Mouse (Mus musculus) heart, adult 10 weeks (tissue): ENCODE results near the gene Apln. TPM values are rescaled to one million over a fixed set of nuclear protein-coding genes. Genes with fewer than 3 reads are reported as not detected.

Experiments used
- polyA plus RNA-seq: library from polyadenylated mRNA; stranded (reverse); fragments of 350-450 nt; fragmentation: Illumina TruSeq; extraction: RNeasy Lipid Tissue Mini Kit (QIAGEN cat#74804); gene quantifications from one replicate; pipeline ENCODE4 v1.2.3, GENCODE M21; 2014; ENCODE audit warnings: low read depth, low replicate concordance

Gene Apln
- polyA plus RNA-seq, result 8.9 TPM

GRCm38 (mm10) chrX:48034144-48035113, at the start of gene Apln:
Gene Apln (minus strand): TSS chrX:48034853.

Other genes starting within 250 kb of the Apln start
- 0.89 TPM for gene Smarca1, start 141.9 kb downstream of the Apln start, polyA plus RNA-seq
- gene Ocrl, start 122.5 kb downstream of the Apln start, polyA plus RNA-seq, result 13.4 TPM
- 2.1 TPM for gene Xpnpep2, start 73.9 kb upstream of the Apln start, polyA plus RNA-seq
- 0.97 TPM for gene Sash3, start 111.6 kb upstream of the Apln start, polyA plus RNA-seq
- gene Zdhhc9, start 174.0 kb upstream of the Apln start, polyA plus RNA-seq, result 26.3 TPM
- 15.6 TPM for gene Utp14a, start 222.0 kb upstream of the Apln start, polyA plus RNA-seq